Mouse (Mus musculus): ENCODE data around the gene Fam83c.
A peak's percentile ranks its signal among the peaks of the same experiment; 100 is the strongest.

The Fam83c gene

GRCm38 (mm10) chr2:155794674-155795445 is 39.8 kb downstream of the Fam83c start:
- DNase-seq (ENCODE audit: low read depth, low spot score): peak; percentile 98

GRCm38 (mm10) chr2:155792899-155793298 is 41.8 kb downstream of the Fam83c start:
- DNase-seq (ENCODE audit: low read depth, low spot score): no peak

DNA sequence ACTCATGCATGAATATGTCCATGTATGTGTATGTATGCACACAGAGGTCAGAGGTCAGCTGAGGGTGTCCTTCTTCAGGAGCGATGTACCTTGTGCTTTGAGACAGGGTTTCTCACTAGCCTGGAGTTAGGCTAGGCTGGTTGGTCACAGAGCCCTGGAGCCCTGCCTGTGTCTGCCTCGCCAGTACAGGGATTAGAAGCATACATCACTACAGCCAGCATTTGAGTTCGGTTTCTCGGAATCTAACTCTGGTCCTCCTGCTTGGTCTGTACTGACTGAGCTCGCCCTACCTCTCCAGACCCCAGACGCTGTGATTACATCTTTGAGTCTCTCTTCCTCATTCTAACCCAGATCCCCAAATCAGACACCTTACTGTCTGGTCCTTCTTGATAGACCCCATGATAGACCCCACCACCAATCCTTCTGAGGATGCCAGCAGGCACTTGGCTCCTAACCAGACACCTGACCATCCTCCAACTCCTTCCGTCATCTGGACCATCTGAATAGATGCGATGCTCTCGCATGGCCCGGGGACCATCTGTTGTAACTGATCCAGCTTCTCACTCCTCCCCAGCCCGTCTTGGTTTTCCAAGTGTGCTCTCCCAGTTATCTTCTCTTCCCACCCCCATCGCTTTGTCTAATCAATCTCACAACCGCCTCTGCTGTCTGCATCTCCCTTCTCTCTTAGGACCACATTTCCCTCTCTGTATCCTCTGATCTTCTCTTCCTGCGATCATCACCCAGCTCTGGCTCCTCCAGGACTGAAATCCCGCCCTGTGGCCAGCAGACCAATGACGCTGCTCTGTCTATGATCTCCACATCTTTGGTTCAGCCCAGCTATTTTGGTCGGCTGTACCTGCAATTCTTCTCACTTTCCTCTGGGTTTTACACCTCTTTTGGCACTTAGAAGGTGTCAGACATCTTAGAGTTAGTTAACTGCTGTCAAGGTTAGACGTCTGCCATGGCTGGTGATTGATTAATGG is 46.4 kb downstream of the Fam83c start:
- peak; percentile 72 for DNase-seq (ENCODE audit: low read depth, low spot score)

DNA sequence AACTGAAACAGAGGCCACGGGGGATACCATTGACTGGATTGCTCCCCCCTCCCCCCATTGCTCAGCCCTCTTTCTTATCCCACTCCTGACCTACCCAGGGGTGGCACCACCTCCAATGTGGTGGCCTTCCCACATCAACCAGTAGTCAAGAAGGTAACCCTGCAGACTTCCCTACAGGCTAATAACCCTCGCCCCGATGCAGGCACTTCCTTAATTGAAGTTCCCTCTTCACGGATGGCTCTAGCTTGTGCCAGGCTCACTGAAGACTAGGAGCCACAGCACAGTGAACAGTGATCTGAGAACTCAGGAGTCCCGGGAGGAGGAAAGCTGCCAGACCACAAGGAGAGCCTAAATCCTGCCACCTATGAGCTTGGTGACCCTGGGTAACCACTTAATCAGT is 47.7 kb downstream of the Fam83c start:
- no peak for DNase-seq (ENCODE audit: low read depth, low spot score)

GRCm38 (mm10) chr2:155784534-155784933 is 50.1 kb downstream of the Fam83c start:
- peak; percentile 87 for DNase-seq (ENCODE audit: low read depth, low spot score)

DNA sequence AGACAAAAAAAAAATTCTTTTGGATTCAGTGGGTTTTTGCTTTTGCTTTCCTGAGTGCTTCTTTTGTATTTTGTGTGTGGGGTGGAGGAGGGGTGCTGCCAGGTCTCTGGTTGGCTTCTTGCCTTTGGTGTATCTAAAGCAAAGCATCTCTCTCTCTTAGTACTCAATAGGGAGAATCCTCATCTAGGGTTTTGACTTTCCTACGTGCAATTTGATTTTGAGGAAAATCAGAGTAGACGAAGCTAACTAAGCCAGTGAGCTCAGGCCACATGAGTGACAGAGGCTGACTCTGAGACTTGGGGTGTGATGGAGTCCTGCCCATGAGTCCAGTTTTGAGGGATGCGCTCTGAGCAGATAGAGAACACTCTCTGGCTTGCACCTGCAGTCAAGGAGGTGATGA is 55.1 kb downstream of the Fam83c start:
- DNase-seq (ENCODE audit: low read depth, low spot score): no peak

DNA sequence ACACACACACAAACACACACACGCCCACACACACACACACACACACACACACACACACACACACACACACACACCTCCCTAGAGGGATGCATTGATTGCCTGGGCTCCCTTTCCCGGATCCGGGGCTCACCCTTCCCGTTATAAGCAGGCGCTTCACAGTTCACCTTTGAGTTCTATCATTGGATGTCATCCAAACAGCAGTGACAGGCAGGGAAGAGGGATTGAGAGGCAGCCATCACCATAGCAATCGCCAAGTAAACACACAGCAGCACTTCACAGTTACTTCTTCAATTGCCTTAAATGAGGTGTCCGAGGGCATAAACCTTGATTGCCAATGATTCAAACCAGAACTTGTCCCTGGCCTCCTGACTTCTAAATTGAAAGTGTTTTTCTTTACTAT is 55.6 kb downstream of the Fam83c start:
- no peak for DNase-seq (ENCODE audit: low read depth, low spot score)

- DNase-seq (ENCODE audit: low read depth, low spot score): no peak
Observed at GRCm38 (mm10) chr2:155778004-155778403, 56.6 kb downstream of the Fam83c start.

- no peak for DNase-seq (ENCODE audit: low read depth, low spot score)
Observed at GRCm38 (mm10) chr2:155777688-155777985, 57.0 kb downstream of the Fam83c start.
